Mouse (Mus musculus) gastrocnemius, postnatal 14 days (tissue): ENCODE data around the gene Traf4. TPM values are rescaled to one million over a fixed set of nuclear protein-coding genes. Genes with fewer than 3 reads are reported as not detected.

Experiments
- DNase-seq: peaks from one replicate; pipeline ENCODE4 v3.0.0; 2021; ENCODE audit warnings: mixed read lengths
- intact Hi-C: fragments of 180-260 bp; cut with DNase I; formaldehyde crosslinking; loops from one replicate; pipeline ENCODE4 v1.15.1; 2025; ENCODE audit warnings: low total_unique reads
- microRNA-seq, 2 experiments: library from miRNA; unstranded; fragments of <30 nt; microRNA quantifications; one replicate each; pipeline ENCODE4 v1.2.0; 2021
- total RNA-seq, 2 experiments: library from RNA; stranded (reverse); gene quantifications; 2 replicates each; pipeline ENCODE4 v1.2.3; 2021

The Traf4 gene
- total RNA-seq, 2 experiments from 2014 or later = 7.6 to 10.2 TPM

DNA sequence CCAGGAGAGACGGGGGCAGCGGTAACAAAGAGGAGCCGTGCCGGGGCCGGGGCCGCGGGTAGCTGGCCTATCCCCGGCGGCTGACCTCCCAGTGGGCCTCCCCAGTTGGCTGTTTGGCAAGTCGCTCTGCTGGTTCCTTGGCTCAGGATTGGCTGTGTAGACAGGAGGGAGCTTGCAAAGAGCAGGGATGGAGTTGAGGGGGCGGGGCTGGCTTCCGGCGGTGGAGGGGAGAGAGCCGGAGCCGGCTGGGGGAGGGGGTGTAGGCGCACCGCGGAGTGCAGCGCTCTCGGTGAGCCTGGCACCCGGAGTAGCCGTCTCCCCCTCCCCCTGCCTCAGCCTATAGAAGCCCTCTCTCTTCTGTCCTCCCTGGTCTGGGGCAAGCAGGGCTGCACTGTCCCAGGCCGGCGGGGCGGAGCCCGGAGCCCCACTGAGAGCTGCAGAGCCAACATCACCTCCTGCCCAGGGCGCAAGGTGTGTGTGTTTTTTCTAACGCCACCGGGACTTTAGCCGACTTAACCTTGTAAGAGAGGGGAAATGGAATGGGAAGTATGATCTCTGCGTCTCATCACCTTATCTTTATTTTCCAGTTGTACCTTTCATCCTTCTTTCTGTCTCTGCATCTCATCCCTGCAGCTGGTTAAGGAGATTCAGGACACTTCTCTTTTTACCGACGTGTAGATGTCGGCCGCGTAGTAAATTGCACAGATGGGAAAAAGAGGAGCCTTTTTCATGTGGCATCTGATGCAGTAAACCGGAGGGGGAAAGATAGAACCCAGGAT lies 49.8 kb downstream of the Traf4 start:
- intact Hi-C loops = no loop called here

GRCm38 (mm10) chr11:78114676-78115366 lies 50.6 kb downstream of the Traf4 start:
- DNase-seq = no peak
- intact Hi-C loops = no loop called here

More for the DNA sequence above, 49.8 kb downstream of the Traf4 start:
- peak; percentile 96 for DNase-seq

- intact Hi-C loops = no loop called here
- DNase-seq = no peak
Measured at GRCm38 (mm10) chr11:78113616-78114015, 51.8 kb downstream of the Traf4 start.

Small RNAs within 50 kb of the gene (microRNA-seq; reads per million reads assigned to microRNA genes)
- 0 to 0.64 reads per million in 2 experiments for gene Mir7653

Other genes starting within 250 kb of the Traf4 start
- gene Sez6, start 234.8 kb downstream of the Traf4 start, total RNA-seq = under 1 TPM; 0.51 to 0.82 TPM
- 10 to 100 TPM; 18.3 to 19.1 TPM for gene Phf12, start 182.8 kb downstream of the Traf4 start, total RNA-seq
- 1 to 10 TPM; 1.6 to 1.7 TPM for gene Dhrs13, start 133.3 kb downstream of the Traf4 start, total RNA-seq
- 10 to 100 TPM; 60.7 to 64.3 TPM for gene Flot2, start 127.7 kb downstream of the Traf4 start, total RNA-seq
- 10 to 100 TPM; 18.9 to 22.2 TPM for gene Eral1, start 85.2 kb downstream of the Traf4 start, total RNA-seq
- 1 to 10 TPM; 6.5 to 7.4 TPM for gene Fam222b, start 70.9 kb downstream of the Traf4 start, total RNA-seq
- gene Nek8, start 11.1 kb upstream of the Traf4 start, total RNA-seq = 1 to 10 TPM; 1.4 to 2.1 TPM
- 1 to 10 TPM; 3.5 to 4.4 TPM for gene Tlcd1, start 11.1 kb upstream of the Traf4 start, total RNA-seq
- 1,000 to 10,000 TPM; 1,019 to 1,174 TPM for gene Rpl23a, start 18.0 kb upstream of the Traf4 start, total RNA-seq
- gene Rab34, start 22.8 kb upstream of the Traf4 start, total RNA-seq = 10 to 100 TPM; 10.2 to 14.1 TPM
- under 1 TPM; 0.47 to 0.92 TPM for gene Proca1, start 27.8 kb upstream of the Traf4 start, total RNA-seq
- gene Sdf2, start 80.2 kb upstream of the Traf4 start, total RNA-seq = 10 to 100 TPM; 45.1 to 47.5 TPM
- gene Supt6, start 80.4 kb upstream of the Traf4 start, total RNA-seq = 10 to 100 TPM; 25.9 to 26.0 TPM
- gene 2610507B11Rik, start 96.2 kb upstream of the Traf4 start, total RNA-seq = 100 to 1,000 TPM; 157 to 161 TPM
- under 1 TPM; 0.31 to 0.62 TPM for gene BC030499, start 125.3 kb upstream of the Traf4 start, total RNA-seq
- gene Spag5, start 135.9 kb upstream of the Traf4 start, total RNA-seq = 1 to 10 TPM; 5.3 TPM
- 1 to 10 TPM; 1.5 to 2.1 TPM for gene Aldoc, start 157.4 kb upstream of the Traf4 start, total RNA-seq
- 10 to 100 TPM; 23.1 to 25.1 TPM for gene Pigs, start 162.8 kb upstream of the Traf4 start, total RNA-seq
- gene Unc119, start 177.9 kb upstream of the Traf4 start, total RNA-seq = 10 to 100 TPM; 16.1 to 17.8 TPM
- not detected for gene Foxn1, start 221.0 kb upstream of the Traf4 start, total RNA-seq